Mouse (Mus musculus) hindbrain, embryonic 16.5 days (tissue): ENCODE measurements around the gene Lgr4. TPM values are rescaled to one million over a fixed set of nuclear protein-coding genes. Genes with fewer than 3 reads are reported as not detected.

ENCODE experiments used
- ATAC-seq: fragments of 200-750 bp; cut with Nextera tagmentation; 2 replicates; pipeline ENCODE4 v1.8.0; 2017; ENCODE audit warnings: moderate TSS enrichment, moderate library complexity
- H3K27ac ChIP-seq: fragments of 300-500 bp; sonication (generic); 2 replicates; pipeline ENCODE4 v1.5.1; 2014; ENCODE audit warnings: low read depth, mild to moderate bottlenecking, control low read depth, low read length, moderate library complexity
- H3K27me3 ChIP-seq: fragments of 300-500 bp; sonication (generic); replicated peaks from 2 replicates; pipeline ENCODE4 v1.6.1; 2014; ENCODE audit warnings: low read length; ENCODE audit not compliant: control insufficient read depth, insufficient read depth
- H3K36me3 ChIP-seq: fragments of 300-500 bp; sonication (generic); 2 replicates; pipeline ENCODE4 v1.6.1; 2014; ENCODE audit warnings: mild to moderate bottlenecking, low read length, moderate library complexity, mixed read lengths; ENCODE audit not compliant: control insufficient read depth, insufficient read depth
- H3K4me1 ChIP-seq: fragments of 300-500 bp; sonication (generic); 2 replicates; pipeline ENCODE4 v1.6.1; 2014; ENCODE audit warnings: low read depth, low read length; ENCODE audit not compliant: control insufficient read depth, insufficient read depth
- H3K4me2 ChIP-seq: fragments of 300-500 bp; sonication (generic); 2 replicates; pipeline ENCODE4 v1.6.1; 2014; ENCODE audit warnings: mild to moderate bottlenecking, low read length, control low read depth, moderate library complexity
- H3K4me3 ChIP-seq: fragments of 300-500 bp; sonication (generic); 2 replicates; pipeline ENCODE4 v1.5.1; 2014; ENCODE audit warnings: mild to moderate bottlenecking, low read length, control low read depth, moderate library complexity
- H3K9ac ChIP-seq: fragments of 300-500 bp; sonication (generic); 2 replicates; pipeline ENCODE4 v1.6.1; 2014; ENCODE audit warnings: low read depth, mild to moderate bottlenecking, control low read depth, low read length, moderate library complexity
- H3K9me3 ChIP-seq: fragments of 300-500 bp; sonication (generic); 2 replicates; pipeline ENCODE4 v1.6.1; 2014; ENCODE audit warnings: mild to moderate bottlenecking, low read length, moderate library complexity; ENCODE audit not compliant: control insufficient read depth
- WGBS: fragments of 180-500 bp; shearing (Covaris S2); extraction: QIAGEN DNeasy Blood & Tissue Kit; methylation state at CpG from one replicate; pipeline ENCODE4 v1.1.7; 2014; 5-methylcytosine and 5-hydroxymethylcytosine counted together
- polyA plus RNA-seq: library from polyadenylated mRNA; unstranded; fragments of >200 nt; fragmentation: Nextera tagmentation; extraction: Ambion mirVana; gene quantifications from 2 replicates; pipeline ENCODE4 v1.2.1, GENCODE M21; 2015

Gene Lgr4
- polyA plus RNA-seq, 1 experiment from 2014 or later, result 7.0 TPM

DNA sequence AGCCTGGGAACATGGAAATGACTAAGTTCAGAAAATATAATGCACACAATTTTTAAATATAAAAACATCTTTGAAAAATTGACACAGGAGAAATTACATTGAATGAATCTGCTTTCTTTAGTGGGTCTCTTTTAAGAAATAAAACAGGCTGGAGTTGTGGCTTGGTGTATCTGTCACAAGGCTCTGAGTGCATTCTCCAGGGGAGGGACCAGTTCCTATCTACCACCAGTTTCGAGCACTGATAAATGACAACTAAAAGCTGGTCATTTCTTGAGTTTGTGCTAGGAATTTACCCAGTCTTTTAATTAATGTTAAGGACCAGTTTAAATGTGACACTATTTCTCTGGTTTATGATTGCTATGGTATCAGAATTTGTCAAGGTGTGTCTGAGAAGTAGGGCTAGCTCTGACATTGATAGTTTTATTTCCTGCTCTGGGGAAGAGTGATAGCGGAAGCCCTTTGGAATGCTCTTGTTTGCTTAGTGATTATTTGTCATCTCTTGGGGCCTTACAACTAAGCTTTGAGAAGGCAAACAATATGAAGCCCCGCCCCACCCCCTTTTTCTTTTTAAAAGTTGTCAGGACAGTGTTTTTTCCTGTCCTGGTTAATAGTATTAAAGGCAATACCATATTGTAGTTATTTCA, 88.3 kb downstream of the Lgr4 start:
- Histone ChIP-seq H3K4me3 (no peak overlapping the region), H3K36me3 (peaks cover 7% of the 10 kb centered on the region; the same call in 1 of the 2 replicates)
- WGBS, result 92% methylated on average over 3 of the region's 3 CpGs

DNA sequence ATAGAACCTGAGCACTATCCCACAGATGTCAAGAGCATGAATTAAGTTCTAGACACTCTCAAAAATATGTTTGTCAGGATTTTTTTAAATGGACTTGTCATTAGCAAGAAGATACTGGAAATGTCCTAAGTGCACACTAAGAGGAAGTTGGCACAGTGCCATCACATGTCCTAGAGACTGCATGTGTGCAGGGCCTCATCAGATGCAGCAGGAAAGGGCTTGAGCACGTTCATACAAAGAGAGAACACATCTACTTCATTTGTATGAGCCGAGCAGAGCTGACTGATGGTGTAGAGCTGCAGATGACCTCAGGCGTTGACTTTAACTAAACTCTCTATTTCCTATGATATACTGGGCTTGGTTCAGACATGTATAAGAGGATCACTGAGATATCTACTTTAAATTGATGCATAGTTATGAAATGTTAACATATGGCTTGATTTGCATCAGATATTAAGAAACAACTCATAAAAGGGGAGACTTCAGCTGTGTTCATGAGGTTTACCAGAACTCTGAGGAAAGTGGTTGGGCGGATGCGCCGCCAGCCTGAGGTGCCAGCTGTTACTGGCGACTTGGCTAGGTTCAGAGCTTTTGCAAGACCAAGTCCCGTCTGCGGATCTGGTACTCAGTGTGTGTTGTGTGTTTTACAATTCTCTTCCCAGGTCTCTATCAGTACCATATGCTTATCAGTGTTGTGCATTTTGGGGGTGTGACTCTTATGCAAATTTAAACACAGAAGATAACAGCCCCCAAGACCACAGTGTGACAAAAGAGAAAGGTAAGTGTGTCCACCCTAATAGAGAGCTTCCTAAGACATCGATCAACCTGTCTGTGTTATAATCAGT, 90.2 kb downstream of the Lgr4 start:
- Histone ChIP-seq H3K9ac (no peak overlapping the region), H3K4me2 (no peak overlapping the region), H3K27me3 (no peaks in the 10 kb centered on the region), H3K9me3 (no peaks in the 10 kb centered on the region), H3K4me1 (no peaks in the 10 kb centered on the region), H3K36me3 (peaks cover 14% of the 10 kb centered on the region), H3K27ac (no peak overlapping the region), H3K4me3 (no peak overlapping the region)
- ATAC-seq, result no peak
- 90% methylated on average over 10 of the region's 10 CpGs for WGBS

More for the DNA sequence above, 88.3 kb downstream of the Lgr4 start:
- Histone ChIP-seq H3K9me3 (no peaks in the 10 kb centered on the region), H3K9ac (no peak overlapping the region), H3K27ac (no peak overlapping the region), H3K27me3 (no peaks in the 10 kb centered on the region), H3K4me1 (no peaks in the 10 kb centered on the region), H3K4me2 (no peak overlapping the region)
- ATAC-seq, result no peak

DNA sequence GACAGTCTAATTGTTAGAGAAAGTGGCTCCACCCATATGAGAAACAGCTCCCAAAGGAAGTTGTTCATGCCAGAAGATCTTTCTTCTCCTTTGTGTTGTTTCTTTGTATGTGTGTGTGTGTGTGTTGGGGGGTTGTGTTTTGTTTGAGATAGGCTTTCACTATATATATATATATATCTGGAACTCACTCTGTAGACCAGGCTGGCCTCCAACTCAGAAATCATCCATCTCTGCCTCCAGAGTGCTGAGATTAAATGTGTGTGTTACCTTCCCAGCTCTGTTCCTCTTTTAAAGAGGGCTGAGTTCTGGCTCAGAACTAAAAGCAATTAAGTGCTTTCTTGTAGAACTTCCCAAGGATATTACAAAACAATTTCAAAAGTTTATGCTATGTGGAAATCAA, 92.0 kb downstream of the Lgr4 start:
- Histone ChIP-seq H3K27me3 (no peaks in the 10 kb centered on the region), H3K9me3 (no peaks in the 10 kb centered on the region), H3K27ac (no peak overlapping the region), H3K9ac (no peak overlapping the region), H3K4me2 (no peak overlapping the region), H3K4me1 (no peaks in the 10 kb centered on the region), H3K4me3 (no peak overlapping the region), H3K36me3 (peaks cover 16% of the 10 kb centered on the region)
- no peak for ATAC-seq

DNA sequence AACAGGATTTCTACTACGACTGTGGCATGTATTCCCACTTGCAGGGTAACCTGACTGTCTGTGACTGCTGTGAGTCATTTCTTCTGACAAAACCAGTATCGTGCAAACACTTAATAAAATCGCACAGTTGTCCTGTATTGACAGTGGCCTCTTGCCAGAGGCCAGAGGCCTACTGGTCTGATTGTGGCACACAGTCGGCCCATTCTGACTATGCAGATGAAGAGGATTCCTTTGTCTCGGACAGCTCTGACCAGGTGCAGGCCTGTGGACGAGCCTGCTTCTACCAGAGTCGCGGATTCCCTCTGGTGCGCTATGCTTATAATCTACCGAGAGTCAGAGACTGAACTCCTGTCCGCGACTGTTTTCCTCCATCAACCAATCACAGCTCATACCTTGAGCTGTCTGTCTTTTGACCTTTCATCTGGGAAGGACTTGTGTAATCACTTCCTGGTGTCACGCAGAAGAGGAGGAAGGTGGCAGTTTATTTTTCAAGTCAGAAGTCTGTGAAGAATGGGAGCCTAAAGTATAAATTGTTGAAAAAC, 94.8 kb downstream of the Lgr4 start:
- no peak overlapping the region for H3K9ac ChIP-seq
- no peak overlapping the region for H3K27ac ChIP-seq
- 80% methylated on average over 13 of the region's 13 CpGs for WGBS
- peaks cover 16% of the 10 kb centered on the region for H3K36me3 ChIP-seq
- H3K27me3 ChIP-seq, result no peaks in the 10 kb centered on the region
- no peaks in the 10 kb centered on the region for H3K9me3 ChIP-seq
- H3K4me3 ChIP-seq, result no peak overlapping the region
- no peaks in the 10 kb centered on the region for H3K4me1 ChIP-seq
- ATAC-seq, result peak; percentile 50; the same call in 1 of the 2 replicates
- no peak overlapping the region for H3K4me2 ChIP-seq

DNA sequence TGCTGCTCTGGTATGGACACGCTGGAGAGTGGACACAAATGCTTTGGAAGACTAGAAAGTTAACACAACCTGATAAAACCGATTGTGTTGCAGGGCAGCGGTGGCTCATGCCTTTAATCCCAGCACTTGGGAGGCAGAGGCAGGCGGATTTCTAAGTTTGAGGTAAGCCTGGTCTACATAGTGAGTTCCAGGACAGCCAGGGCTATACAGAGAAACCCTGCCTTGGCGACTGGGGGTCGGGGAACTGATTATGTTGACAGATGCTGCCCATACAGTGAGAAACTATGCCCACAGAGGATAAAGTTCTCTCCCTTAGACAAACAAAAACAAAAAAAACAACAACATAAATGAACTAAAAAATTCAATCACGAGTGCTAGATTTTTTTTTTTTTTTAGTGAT, 99.6 kb downstream of the Lgr4 start:
- WGBS, result 48% methylated on average over 7 of the region's 7 CpGs
- Histone ChIP-seq H3K4me3 (peak overlapping the region; percentile 54), H3K27me3 (no peaks in the 10 kb centered on the region), H3K27ac (peak overlapping the region; percentile 83; the same call in 1 of the 2 replicates), H3K4me2 (peak overlapping the region; percentile 79), H3K36me3 (peaks cover 8% of the 10 kb centered on the region), H3K9me3 (no peaks in the 10 kb centered on the region), H3K9ac (peak overlapping the region; percentile 73), H3K4me1 (peaks cover 20% of the 10 kb centered on the region)
- ATAC-seq, result peak; percentile 25

DNA sequence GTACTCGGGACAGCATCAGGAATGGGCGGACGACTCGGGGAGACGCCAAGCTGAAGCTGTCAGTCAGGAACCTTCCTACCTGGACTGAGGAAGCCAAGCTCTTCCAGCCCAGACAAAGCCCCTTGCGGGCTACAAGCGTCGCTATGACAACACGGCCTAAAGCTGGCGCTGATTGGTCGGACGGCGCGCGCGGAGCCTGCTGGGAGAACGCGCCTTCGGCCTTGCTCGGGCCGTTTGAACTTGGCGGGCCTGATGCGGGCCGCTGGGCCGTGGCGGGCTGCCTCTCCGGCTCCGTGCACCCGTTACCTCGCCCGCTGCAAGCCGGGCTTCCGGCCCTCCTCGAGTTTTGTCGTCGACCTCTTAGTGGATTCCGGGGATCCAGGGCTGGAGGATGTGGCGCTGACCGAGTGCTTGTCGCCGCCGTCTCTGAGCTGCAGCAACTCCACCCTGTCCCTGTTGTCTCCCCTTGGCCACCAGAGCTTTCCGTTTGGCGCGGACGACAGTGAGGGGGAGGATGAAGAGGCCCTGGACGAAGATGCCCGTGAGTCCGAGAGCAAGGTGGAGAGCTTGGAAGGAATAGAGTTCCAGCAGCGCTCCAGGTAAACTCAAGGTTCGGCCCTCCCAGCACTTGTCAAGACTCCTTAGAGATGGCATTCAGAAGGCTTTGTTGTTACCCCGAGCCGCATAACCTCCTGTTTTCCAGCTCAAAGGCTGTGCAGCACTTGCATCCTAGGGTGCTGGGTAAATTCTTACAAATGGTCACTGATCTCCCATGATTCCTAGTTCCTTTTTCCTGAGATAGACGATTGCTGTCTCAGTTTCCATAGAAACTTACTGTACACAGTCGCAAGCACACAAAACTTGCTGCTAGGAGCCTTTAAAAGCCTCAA, 100.4 kb downstream of the Lgr4 start, which contains the start of gene Ccdc34:
Gene Ccdc34 (plus strand): TSS at position 202 of the 890 bp plus-strand sequence.
- under 1% methylated on average over 55 of the region's 55 CpGs for WGBS
- Histone ChIP-seq H3K4me1 (peaks cover 20% of the 10 kb centered on the region), H3K9me3 (no peaks in the 10 kb centered on the region), H3K4me2 (peak within 1 kb of the TSS; percentile 79), H3K9ac (peak within 1 kb of the TSS; percentile 73), H3K27ac (peak within 1 kb of the TSS; percentile 83), H3K27me3 (no peaks in the 10 kb centered on the region), H3K4me3 (peak within 1 kb of the TSS; percentile 54), H3K36me3 (peaks cover 5% of the 10 kb centered on the region; the same call in 1 of the 2 replicates)
- peak; percentile 99 for ATAC-seq

DNA sequence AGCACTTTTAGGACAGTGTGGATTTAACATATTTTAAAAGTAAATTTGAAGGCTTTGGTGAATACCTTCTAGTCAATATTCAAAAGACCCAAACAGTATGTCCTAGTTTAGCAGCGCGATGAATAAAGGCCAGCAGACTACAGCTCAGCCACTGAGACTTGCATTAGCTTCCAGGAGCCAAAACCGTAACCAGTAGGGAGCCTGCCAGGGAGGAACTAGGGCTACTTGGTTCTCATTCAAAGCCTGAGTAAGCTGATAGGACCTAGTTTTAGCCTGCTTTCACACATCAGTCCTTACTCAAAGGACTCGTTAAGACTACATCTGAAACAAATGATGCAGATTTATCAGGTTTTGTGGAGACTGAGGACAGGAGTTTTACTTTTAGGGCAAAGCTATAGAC, 102.2 kb downstream of the Lgr4 start:
- Histone ChIP-seq H3K9me3 (no peaks in the 10 kb centered on the region), H3K4me2 (peak overlapping the region; percentile 13), H3K27me3 (no peaks in the 10 kb centered on the region), H3K4me1 (peaks cover 20% of the 10 kb centered on the region), H3K36me3 (peaks cover 6% of the 10 kb centered on the region), H3K9ac (0 out of 2 replicates have a peak overlapping the region, but pooled peaks have one; percentile 22), H3K4me3 (no peak overlapping the region), H3K27ac (no peak overlapping the region)
- WGBS, result 80% methylated on average over 4 of the region's 4 CpGs
- ATAC-seq, result no peak

DNA sequence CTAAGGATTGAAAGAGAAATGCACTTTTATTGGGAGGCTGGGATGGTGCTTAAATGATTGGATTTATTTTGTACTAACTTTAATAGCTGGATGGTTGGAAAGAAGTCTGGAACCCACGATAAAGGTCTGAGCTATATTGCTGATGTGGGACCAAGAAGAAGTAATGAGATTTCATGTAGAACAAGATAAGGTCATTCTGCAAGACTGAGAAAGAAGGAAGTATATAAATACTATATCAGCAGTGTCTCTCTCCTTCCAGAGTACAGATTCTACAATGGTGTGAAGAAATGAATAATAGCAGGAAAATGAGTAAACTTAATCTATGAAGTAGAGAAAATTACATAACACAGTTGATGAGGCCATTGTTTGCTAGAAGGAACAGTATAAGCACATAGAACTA, 103.0 kb downstream of the Lgr4 start:
- peaks cover 20% of the 10 kb centered on the region for H3K4me1 ChIP-seq
- no peak overlapping the region for H3K27ac ChIP-seq
- no peak for ATAC-seq
- H3K9me3 ChIP-seq, result no peaks in the 10 kb centered on the region
- no peaks in the 10 kb centered on the region for H3K27me3 ChIP-seq
- no peak overlapping the region for H3K4me3 ChIP-seq
- no peak overlapping the region for H3K4me2 ChIP-seq
- H3K9ac ChIP-seq, result no peak overlapping the region
- H3K36me3 ChIP-seq, result peaks cover 6% of the 10 kb centered on the region
- 90% methylated on average over 1 of the region's 1 CpGs for WGBS
